Mouse (Mus musculus): ENCODE results near the gene Hs2st1. TPM values are rescaled to one million over a fixed set of nuclear protein-coding genes. Genes with fewer than 3 reads are reported as not detected.

Gene Hs2st1
- polyA plus RNA-seq, 1 experiment from 2014 or later: 7.3 TPM

DNA sequence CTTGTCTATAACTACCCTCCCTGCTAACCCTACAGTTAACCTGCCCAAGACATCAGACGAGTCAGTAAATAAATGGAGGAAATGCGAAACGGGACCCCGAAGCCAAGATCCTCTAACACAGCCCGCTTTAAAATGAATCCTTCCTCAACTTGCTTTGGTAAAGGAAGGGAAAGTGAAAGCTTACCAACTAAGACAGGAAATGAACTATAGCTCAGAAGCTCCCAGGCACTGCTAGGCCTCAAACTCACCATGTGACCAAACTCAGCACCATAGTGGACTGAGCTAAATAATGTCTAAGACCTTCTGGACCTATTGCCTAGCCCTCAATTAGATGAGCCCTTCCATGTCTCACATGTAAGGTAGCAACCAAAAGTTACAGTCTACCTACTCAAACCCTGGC lies 168.7 kb downstream of the Hs2st1 start:
- Histone ChIP-seq H3K4me1 (ENCODE audit: control insufficient read depth, insufficient read depth, low read length) (peaks cover 15% of the 10 kb centered on the region), H3K4me2 (no peak overlapping the region), H3K36me3 (ENCODE audit: control insufficient read depth, insufficient read depth, low read length) (no peaks in the 10 kb centered on the region), H3K4me3 (ENCODE audit: low read depth, low read length) (no peak overlapping the region), H3K27me3 (ENCODE audit: control insufficient read depth, insufficient read depth, low read length) (no peaks in the 10 kb centered on the region; the same call in 1 of the 2 replicates), H3K27ac (ENCODE audit: low read depth, low read length) (peak overlapping the region; percentile 78), H3K9ac (ENCODE audit: low read depth, low read length) (no peak overlapping the region), H3K9me3 (replicated peaks; ENCODE audit: control insufficient read depth, low read length) (no peaks in the 10 kb centered on the region)
- 59% methylated on average over 5 of the region's 5 CpGs for WGBS (ENCODE audit: insufficient replicate concordance)
- ATAC-seq (replicated peaks; ENCODE audit: insufficient number of reproducible peaks, low FRiP score, low TSS enrichment): no peak

DNA sequence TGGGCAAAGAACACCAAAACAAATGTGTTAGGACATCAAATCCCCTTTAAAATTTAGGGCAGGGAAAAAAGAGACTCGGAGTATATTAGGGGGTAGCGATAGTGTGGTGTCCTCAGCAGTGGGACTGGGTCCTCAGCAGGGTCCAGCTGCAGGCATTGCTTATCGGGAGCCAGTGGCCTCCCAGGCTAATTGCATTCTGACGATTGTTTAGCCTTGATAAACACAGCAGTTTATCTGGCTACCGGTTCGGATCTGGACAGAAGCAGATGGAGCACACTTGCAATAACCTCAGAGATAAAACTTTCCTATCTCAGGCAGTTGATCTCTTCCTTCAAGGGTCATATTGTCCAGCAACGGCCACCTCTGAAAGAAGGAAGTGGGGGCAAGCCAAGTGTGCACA lies 169.1 kb downstream of the Hs2st1 start:
- Histone ChIP-seq H3K4me2 (no peak overlapping the region), H3K4me1 (ENCODE audit: control insufficient read depth, insufficient read depth, low read length) (peaks cover 15% of the 10 kb centered on the region), H3K9ac (ENCODE audit: low read depth, low read length) (no peak overlapping the region), H3K9me3 (replicated peaks; ENCODE audit: control insufficient read depth, low read length) (no peaks in the 10 kb centered on the region), H3K36me3 (ENCODE audit: control insufficient read depth, insufficient read depth, low read length) (no peaks in the 10 kb centered on the region), H3K27ac (ENCODE audit: low read depth, low read length) (peak overlapping the region; percentile 78; the same call in 1 of the 2 replicates), H3K4me3 (ENCODE audit: low read depth, low read length) (no peak overlapping the region), H3K27me3 (ENCODE audit: control insufficient read depth, insufficient read depth, low read length) (no peaks in the 10 kb centered on the region; the same call in 1 of the 2 replicates)
- WGBS (ENCODE audit: insufficient replicate concordance): 23% methylated on average over 7 of the region's 7 CpGs
- ATAC-seq (replicated peaks; ENCODE audit: insufficient number of reproducible peaks, low FRiP score, low TSS enrichment): peak; percentile 46

DNA sequence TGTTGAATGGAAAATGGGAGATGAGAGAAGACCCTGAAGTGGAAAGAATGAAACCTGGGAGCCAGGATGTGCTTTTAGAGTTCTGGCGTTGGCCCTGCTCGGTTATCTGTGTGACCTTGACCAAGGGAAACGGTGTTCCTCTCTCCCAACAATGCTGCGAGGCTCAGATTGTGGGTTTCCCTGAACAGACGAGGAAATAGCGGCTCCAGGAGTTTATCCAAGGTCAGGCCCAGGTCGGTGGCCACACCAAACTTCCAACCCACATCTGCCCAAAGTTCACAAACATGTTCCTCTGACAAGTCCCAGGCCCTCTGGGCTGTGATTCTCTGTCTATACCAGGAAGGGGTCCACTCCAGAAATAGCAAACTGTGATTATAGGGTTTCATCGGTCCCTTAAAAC lies 169.6 kb downstream of the Hs2st1 start:
- Histone ChIP-seq H3K4me3 (ENCODE audit: low read depth, low read length) (no peak overlapping the region), H3K9me3 (replicated peaks; ENCODE audit: control insufficient read depth, low read length) (no peaks in the 10 kb centered on the region), H3K4me1 (ENCODE audit: control insufficient read depth, insufficient read depth, low read length) (peaks cover 15% of the 10 kb centered on the region), H3K27ac (ENCODE audit: low read depth, low read length) (peak overlapping the region; percentile 77), H3K9ac (ENCODE audit: low read depth, low read length) (peak overlapping the region; percentile 44; the same call in 1 of the 2 replicates), H3K27me3 (ENCODE audit: control insufficient read depth, insufficient read depth, low read length) (no peaks in the 10 kb centered on the region; the same call in 1 of the 2 replicates), H3K4me2 (no peak overlapping the region), H3K36me3 (ENCODE audit: control insufficient read depth, insufficient read depth, low read length) (no peaks in the 10 kb centered on the region)
- WGBS (ENCODE audit: insufficient replicate concordance): 16% methylated on average over 8 of the region's 8 CpGs
- ATAC-seq (replicated peaks; ENCODE audit: insufficient number of reproducible peaks, low FRiP score, low TSS enrichment): peak; percentile 75

DNA sequence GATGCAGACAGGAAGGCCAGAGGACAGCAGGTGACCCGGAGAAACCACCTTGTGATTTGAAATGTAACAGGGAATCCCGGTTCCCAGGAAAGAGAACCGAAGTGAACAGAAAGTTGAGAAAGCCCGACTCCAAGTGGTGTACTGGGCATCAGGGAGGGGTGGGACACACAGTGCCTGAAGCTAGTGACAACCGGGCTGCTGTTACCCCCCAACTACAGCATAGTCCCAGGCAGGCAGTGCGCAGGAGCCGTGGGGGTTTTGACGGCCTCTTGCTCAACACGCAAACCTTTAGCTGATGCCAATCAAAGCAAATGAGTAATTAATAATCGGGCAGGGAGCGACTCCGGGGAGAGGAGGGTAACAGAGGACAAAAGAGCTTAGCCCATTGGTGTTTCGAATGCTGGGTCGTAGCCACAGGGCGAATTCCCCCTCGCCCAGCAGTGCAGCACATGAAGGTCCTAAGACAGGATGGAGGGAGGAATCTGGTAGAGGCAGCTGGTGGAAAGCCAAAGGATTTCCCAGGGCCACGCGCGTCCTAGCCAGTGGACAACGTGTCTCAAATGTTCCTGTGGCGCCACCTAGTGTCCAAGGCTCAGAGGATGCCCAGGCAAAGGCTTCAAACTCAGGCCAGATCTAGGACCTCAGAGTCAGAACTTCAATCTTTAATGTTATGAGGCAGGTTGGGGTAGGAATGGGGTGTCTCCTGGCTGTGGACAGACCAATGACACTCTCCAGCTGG lies 170.5 kb downstream of the Hs2st1 start:
- no peaks in the 10 kb centered on the region for H3K36me3 ChIP-seq (ENCODE audit: control insufficient read depth, insufficient read depth, low read length)
- H3K4me1 ChIP-seq (ENCODE audit: control insufficient read depth, insufficient read depth, low read length): peaks cover 15% of the 10 kb centered on the region
- WGBS (ENCODE audit: insufficient replicate concordance): 38% methylated on average over 21 of the region's 21 CpGs
- H3K27me3 ChIP-seq (ENCODE audit: control insufficient read depth, insufficient read depth, low read length): no peaks in the 10 kb centered on the region; the same call in 1 of the 2 replicates
- H3K9ac ChIP-seq (ENCODE audit: low read depth, low read length): no peak overlapping the region
- peak overlapping the region; percentile 77 for H3K27ac ChIP-seq (ENCODE audit: low read depth, low read length)
- H3K4me3 ChIP-seq (ENCODE audit: low read depth, low read length): no peak overlapping the region
- H3K4me2 ChIP-seq: peak overlapping the region; percentile 27; the same call in 1 of the 2 replicates
- H3K9me3 ChIP-seq (replicated peaks; ENCODE audit: control insufficient read depth, low read length): no peaks in the 10 kb centered on the region
- ATAC-seq (replicated peaks; ENCODE audit: insufficient number of reproducible peaks, low FRiP score, low TSS enrichment): peak; percentile 56; the same call in 1 of the 2 replicates

DNA sequence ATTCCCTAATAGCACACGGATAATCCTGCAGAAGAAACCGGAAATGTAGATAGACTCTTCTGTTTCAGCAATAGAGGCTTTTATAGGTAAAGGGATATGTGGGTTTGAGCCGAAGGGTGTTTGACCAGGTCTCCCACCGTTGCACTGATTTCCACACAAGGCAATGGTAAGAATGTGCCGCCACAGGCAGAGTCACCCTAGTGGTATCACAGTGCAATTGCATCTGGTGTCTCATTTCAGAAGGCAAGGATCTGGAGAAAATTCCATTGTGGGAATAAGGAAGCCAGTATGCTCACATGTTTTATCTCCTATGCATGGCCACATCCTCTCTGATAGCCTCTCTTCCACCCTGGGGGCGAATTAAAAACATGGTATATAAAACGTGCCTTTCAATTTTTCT lies 171.8 kb downstream of the Hs2st1 start:
- 68% methylated on average over 7 of the region's 7 CpGs for WGBS (ENCODE audit: insufficient replicate concordance)
- Histone ChIP-seq H3K4me2 (no peak overlapping the region), H3K4me1 (ENCODE audit: control insufficient read depth, insufficient read depth, low read length) (peaks cover 15% of the 10 kb centered on the region), H3K36me3 (ENCODE audit: control insufficient read depth, insufficient read depth, low read length) (no peaks in the 10 kb centered on the region), H3K9ac (ENCODE audit: low read depth, low read length) (no peak overlapping the region), H3K4me3 (ENCODE audit: low read depth, low read length) (no peak overlapping the region), H3K27ac (ENCODE audit: low read depth, low read length) (no peak overlapping the region), H3K27me3 (ENCODE audit: control insufficient read depth, insufficient read depth, low read length) (no peaks in the 10 kb centered on the region; the same call in 1 of the 2 replicates), H3K9me3 (replicated peaks; ENCODE audit: control insufficient read depth, low read length) (no peaks in the 10 kb centered on the region)
- ATAC-seq (replicated peaks; ENCODE audit: insufficient number of reproducible peaks, low FRiP score, low TSS enrichment): no peak

DNA sequence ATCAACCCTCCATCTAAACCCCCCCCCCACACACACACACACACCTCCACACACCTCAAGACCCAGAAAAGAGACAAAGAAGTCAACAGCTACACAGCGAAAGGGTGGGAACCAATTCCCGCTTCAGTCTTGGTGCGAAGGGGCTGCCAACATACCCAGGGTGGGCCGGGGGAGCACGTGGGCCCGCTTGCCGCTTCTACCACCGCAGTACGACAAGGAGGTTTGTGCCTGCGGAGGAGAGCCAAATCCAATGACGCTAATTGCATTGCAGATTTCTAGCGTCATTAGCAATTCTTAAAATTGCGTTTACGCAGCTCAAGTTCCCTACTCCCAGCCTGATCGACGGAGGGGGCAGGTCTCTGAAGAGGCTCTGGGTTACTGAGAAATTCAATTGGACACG lies 173.5 kb downstream of the Hs2st1 start:
- Histone ChIP-seq H3K4me3 (ENCODE audit: low read depth, low read length) (no peak overlapping the region), H3K4me1 (ENCODE audit: control insufficient read depth, insufficient read depth, low read length) (peaks cover 9% of the 10 kb centered on the region), H3K9me3 (replicated peaks; ENCODE audit: control insufficient read depth, low read length) (no peaks in the 10 kb centered on the region), H3K4me2 (no peak overlapping the region), H3K36me3 (ENCODE audit: control insufficient read depth, insufficient read depth, low read length) (no peaks in the 10 kb centered on the region), H3K9ac (ENCODE audit: low read depth, low read length) (no peak overlapping the region), H3K27me3 (ENCODE audit: control insufficient read depth, insufficient read depth, low read length) (no peaks in the 10 kb centered on the region; the same call in 1 of the 2 replicates), H3K27ac (ENCODE audit: low read depth, low read length) (no peak overlapping the region)
- WGBS (ENCODE audit: insufficient replicate concordance): 52% methylated on average over 17 of the region's 17 CpGs
- no peak for ATAC-seq (replicated peaks; ENCODE audit: insufficient number of reproducible peaks, low FRiP score, low TSS enrichment)

DNA sequence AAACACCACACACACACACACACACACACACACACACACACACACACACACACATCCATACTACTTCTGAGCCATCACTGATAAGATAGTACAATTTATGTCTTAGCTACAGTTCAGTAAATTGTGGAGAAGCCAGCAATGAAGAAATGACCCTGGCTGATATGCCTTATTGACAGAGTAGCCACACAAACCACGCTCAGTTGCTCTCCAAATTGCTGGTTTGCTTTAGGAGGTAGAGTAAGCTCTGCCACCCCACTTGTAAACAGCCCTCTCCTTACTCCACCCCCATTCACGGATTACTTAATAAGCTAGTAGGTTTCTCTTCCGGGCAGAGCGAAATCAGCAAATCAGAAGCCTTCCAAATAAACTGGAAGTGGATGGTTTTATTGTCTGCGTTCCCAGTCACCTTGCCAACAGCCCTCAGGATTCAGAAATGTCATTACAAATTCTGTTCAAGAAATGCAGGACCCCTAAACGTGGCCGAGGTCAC lies 175.5 kb downstream of the Hs2st1 start:
- Histone ChIP-seq H3K4me2 (no peak overlapping the region), H3K9ac (ENCODE audit: low read depth, low read length) (no peak overlapping the region), H3K4me1 (ENCODE audit: control insufficient read depth, insufficient read depth, low read length) (no peaks in the 10 kb centered on the region), H3K9me3 (replicated peaks; ENCODE audit: control insufficient read depth, low read length) (no peaks in the 10 kb centered on the region), H3K4me3 (ENCODE audit: low read depth, low read length) (no peak overlapping the region), H3K36me3 (ENCODE audit: control insufficient read depth, insufficient read depth, low read length) (no peaks in the 10 kb centered on the region), H3K27ac (ENCODE audit: low read depth, low read length) (no peak overlapping the region), H3K27me3 (ENCODE audit: control insufficient read depth, insufficient read depth, low read length) (no peaks in the 10 kb centered on the region; the same call in 1 of the 2 replicates)
- ATAC-seq (replicated peaks; ENCODE audit: insufficient number of reproducible peaks, low FRiP score, low TSS enrichment): no peak
- WGBS (ENCODE audit: insufficient replicate concordance): 71% methylated on average over 7 of the region's 7 CpGs

DNA sequence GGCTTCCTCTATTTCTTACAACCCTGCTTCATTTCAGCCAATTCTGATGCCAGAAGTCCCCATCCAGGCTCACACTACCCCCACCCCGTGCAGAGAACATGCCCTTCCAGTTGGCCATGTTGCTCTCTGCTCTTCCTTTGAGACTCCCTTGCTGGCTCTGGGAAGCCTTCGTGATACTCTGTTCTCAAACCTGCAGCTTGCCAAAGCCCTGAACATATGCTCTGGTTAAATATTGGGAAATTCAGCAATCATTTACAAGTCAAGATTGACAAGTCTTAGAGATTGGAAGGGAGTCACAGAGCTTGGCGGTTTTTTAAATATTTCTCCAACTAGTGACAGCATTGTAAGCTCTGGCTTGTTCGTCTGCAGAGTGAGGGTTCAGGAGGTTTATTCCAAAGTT lies 183.5 kb downstream of the Hs2st1 start:
- Histone ChIP-seq H3K9me3 (replicated peaks; ENCODE audit: control insufficient read depth, low read length) (no peaks in the 10 kb centered on the region), H3K27ac (ENCODE audit: low read depth, low read length) (no peak overlapping the region), H3K4me1 (ENCODE audit: control insufficient read depth, insufficient read depth, low read length) (no peaks in the 10 kb centered on the region), H3K4me2 (no peak overlapping the region), H3K9ac (ENCODE audit: low read depth, low read length) (no peak overlapping the region), H3K27me3 (ENCODE audit: control insufficient read depth, insufficient read depth, low read length) (no peaks in the 10 kb centered on the region), H3K36me3 (ENCODE audit: control insufficient read depth, insufficient read depth, low read length) (no peaks in the 10 kb centered on the region), H3K4me3 (ENCODE audit: low read depth, low read length) (no peak overlapping the region)
- ATAC-seq (replicated peaks; ENCODE audit: insufficient number of reproducible peaks, low FRiP score, low TSS enrichment): no peak
- WGBS (ENCODE audit: insufficient replicate concordance): 84% methylated on average over 4 of the region's 4 CpGs

DNA sequence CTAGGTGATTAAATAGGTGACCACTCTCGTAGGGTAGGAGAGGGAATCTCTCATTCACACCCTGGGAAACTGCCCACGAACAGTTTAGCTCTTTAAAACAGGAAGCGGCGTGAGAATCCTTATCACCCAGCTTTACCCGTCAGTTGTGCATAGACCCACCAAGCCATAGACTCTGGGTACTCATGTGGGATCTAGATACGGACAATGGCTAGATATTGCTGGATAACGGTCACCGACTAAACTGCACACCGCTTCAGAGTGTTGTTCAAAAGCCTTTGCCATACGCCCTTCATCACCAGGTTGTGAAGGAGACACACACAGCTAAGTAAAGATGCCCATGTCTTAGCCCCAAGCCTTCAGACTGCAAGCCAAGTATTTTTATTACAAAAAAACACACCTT lies 185.3 kb downstream of the Hs2st1 start:
- Histone ChIP-seq H3K4me1 (ENCODE audit: control insufficient read depth, insufficient read depth, low read length) (no peaks in the 10 kb centered on the region), H3K27me3 (ENCODE audit: control insufficient read depth, insufficient read depth, low read length) (no peaks in the 10 kb centered on the region), H3K36me3 (ENCODE audit: control insufficient read depth, insufficient read depth, low read length) (no peaks in the 10 kb centered on the region), H3K9me3 (replicated peaks; ENCODE audit: control insufficient read depth, low read length) (no peaks in the 10 kb centered on the region), H3K4me3 (ENCODE audit: low read depth, low read length) (no peak overlapping the region), H3K9ac (ENCODE audit: low read depth, low read length) (no peak overlapping the region), H3K27ac (ENCODE audit: low read depth, low read length) (no peak overlapping the region), H3K4me2 (no peak overlapping the region)
- WGBS (ENCODE audit: insufficient replicate concordance): 66% methylated on average over 10 of the region's 10 CpGs
- ATAC-seq (replicated peaks; ENCODE audit: insufficient number of reproducible peaks, low FRiP score, low TSS enrichment): no peak

Data from heart, embryonic 11.5 days (tissue).